Mouse (Mus musculus) gonadal fat pad, adult 2 months (tissue): ENCODE results near the gene Spry2. TPM values are rescaled to one million over a fixed set of nuclear protein-coding genes. Genes with fewer than 3 reads are reported as not detected.

Source experiments
- DNase-seq: peaks from one replicate; pipeline ENCODE4 v3.0.0-alpha.2; 2012; ENCODE audit warnings: low read depth
- polyA plus RNA-seq: library from polyadenylated mRNA; depleted of rRNA; stranded (reverse); fragments of >200 nt; gene quantifications from 2 replicates; pipeline ENCODE4 v1.2.3, GENCODE M21; 2012; rRNA removed

The Spry2 gene
- polyA plus RNA-seq, 1 experiment: 17.9 TPM

DNA sequence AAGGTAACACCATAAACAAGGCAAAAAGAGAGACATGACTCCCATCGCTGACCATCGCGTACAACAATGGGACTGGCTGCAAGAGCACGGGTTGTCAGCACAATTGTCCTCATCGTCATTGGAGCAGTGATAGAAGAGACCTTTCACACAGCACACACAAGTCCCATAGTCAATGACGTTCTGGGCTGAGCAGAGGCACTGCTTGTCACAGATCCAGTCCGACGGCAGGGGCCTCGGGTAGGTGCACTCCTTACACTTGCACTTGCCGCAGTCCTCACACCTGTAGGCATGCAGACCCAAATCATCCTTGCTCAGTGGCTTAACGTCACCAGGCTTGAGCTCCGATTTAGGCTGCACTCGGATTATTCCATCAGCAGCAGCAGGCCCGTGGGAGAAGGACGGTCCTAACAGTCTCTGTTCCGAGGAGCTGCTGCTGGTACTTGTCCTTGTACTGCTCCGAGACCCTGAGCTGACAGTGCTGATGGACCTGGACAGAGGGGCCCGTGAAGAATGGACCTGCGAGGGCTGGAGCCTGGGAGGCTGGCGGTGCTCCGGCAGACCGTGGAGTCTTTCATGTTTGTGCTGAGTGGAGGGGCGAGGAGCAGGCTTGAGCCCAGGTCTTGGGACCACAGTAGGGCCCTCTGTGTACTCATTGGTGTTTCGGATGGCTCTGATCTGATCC is 3.5 kb downstream of the Spry2 start:
- no peak for DNase-seq

DNA sequence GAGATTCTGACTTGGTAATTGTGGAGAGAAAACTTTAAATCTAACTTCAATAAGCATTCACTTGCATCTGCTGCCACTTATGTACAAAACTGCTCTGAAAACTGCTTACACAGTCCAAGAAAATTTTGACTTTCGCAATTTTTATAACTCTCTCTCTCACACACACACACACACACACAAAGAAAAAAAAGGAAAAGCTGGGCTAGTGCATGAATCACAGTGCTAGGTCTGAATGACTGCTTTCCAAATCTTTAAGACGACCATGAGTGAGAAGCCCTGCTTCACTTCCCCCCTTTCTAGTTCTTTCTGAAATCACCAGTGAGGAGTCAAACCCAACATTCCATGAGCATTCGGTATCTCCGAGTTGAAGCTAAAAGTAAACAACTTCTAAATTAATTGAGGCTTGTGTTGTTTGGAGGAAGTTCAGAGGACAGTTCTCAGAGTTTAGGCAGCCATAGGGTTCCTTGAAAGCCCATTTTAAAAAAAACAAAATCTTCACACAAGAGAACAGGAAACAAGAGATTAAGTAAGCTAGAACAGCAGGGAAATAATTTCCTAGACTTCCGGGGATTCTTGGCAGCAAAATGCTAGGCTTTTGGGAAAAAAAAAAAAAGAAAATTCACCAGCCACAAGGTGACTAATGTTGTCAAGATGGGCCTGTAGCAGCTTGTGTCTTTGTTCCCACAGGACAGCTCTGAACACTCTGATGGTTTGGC is 5.9 kb downstream of the Spry2 start:
- no peak for DNase-seq

DNA sequence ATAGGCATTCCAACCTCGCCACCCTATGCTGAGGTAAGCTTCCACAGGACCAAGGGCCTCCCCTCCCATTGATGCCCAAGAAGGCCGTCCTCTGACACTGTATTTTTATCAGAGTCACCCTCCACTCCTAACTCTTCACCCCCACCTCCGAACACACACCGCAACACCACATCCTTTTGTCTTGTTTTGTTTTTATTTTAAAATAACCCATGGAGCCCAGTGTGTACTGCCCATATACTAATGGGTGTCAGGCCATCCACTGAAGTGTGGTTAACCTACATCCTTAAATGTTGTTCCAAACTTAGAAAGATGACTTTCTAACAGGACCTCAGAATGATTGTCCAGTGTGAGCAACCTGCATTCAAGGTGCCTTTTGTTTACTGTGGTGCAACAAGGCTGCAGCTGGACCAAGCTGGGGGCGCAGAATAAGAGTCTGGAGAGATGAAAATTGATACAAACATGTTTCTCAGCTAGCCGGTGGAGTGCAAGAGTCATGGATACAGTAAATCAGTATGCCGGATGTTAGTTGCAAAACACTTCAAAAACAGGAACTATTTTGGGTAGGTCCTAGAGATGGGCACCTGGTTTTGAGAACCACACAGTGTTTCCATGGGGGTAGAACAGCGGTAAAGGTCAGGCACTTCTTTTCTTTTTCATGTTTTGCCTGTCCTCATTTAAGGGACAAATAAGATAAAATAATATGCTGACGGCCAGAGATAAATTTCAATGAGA is 9.8 kb downstream of the Spry2 start:
- DNase-seq: no peak

DNA sequence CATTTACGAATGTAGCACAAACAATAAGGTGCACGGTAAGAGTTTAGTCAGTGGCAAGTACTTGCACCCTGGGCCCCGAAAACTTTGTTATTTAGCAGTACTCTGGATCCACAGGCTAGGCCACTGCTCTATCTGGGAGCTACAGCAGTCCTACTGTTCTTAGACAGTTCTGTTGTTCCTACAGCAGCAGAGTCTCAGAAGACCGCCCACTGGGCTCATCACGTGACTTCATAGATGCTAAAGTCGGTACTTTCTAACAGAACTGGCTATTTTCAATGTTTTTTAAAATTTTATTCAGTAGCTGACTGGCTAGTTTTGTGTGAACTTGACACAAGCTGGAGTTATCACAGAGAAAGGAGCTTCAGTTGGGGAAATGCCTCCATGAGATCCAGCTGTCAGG is 11.4 kb downstream of the Spry2 start:
- DNase-seq: no peak

DNA sequence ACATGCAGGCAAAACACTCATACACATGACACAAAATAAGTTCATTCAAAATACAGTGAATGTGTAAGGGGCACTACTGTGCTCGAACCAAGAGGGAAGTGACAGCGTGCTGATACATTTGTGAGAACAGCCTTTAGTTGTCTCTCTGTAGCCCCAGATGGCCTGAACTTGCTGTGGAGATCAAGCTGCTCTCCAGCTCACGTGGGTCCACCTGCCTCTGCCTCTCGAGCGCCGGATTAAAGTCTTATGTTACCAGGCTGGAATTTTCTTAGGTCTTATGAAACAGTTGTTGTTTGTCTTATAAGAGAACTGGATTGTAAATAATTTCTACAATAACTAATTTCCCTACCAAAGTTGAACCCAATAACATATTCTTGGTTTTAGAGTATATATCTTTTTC is 13.4 kb downstream of the Spry2 start:
- no peak for DNase-seq

DNA sequence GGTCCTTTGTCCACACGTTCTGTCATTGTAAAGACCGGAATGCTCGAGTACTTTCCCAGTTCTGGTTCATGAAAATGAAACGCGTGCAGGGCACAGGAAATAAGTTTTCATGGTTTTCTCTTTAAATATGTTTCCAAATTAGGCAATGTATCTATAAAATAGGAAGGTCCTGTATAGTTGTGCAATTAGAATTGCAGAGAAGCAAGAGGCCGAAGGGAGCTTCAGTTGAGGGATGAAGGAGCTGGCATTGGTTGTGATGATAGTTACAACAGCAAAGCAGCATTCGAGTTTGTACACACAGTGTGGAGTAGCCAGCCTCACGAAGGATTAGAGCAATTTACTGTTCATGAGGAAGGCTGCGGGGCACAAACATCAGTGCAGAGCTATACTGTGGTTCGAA is 18.3 kb downstream of the Spry2 start:
- no peak for DNase-seq

DNA sequence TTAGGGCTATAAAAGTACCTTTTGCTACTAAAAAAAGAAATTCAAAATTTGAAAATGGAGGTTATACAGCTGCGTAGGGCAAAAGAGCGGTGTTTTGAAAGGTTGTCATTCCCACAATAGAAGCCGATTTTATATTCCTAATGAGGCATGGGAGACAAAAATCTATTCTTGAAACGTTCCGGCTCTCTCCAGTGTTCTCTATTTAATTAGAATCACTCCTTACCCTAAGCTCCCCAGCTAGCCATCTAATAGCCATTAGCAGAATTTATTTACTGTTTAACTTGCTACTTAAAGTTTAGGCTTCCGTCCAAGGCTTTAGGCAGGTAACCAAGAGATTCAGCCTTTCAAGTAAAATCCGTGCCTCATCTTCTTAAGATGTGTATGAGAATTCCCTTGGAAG is 20.2 kb downstream of the Spry2 start:
- DNase-seq: no peak

DNA sequence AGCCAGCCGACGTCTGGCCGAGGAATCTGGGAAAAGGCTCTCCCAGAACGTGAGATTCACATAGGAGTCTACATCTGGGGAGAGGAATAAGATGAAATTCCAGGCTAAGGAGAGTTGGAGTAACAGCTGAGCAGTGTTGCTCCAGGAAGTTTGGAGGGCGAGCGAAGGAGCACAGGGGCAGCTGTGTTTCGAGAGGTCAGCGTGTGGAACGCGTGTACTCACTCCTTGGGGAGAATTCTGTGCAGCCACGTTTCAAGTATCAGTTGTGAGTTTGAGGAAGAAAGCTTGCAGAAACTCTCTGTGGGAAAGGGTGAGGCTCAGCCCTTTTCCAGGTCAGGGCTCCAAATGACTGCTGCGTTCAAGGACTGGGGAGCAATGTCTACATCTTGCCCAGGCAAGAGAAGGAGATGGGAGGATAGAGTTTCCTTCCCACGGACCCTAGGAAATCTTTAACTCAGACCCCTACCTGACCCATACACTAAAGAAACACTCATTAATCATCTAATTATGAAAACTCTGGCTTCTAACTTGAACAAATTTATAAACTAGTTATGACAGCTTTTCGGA is 26.2 kb downstream of the Spry2 start:
- DNase-seq: no peak

DNA sequence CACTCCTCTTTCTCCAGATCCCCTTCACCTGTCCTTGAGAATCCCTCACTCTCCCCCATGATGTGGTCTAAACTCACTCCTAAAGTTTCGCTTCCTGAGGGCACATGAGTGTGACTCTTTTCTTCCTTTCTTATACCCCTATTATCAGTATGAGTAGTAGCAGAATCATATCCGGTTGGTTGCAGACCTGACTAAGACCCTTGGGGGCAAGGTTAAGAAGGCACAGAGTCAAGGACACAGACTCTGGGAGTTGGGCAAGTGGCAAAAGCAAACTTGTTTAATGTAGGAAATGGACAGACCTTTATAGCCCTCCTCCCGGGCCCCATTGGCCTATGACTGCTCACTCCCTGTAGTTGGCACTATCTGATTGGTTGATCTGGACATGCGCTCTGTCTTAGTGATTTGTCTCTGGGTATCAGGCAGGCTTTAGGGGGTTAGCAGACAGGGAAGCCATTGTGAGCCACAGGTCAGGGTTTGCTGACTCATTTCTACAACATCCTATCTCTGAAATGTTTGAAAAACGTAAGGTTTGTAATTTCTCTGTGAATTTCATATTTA is 31.2 kb downstream of the Spry2 start:
- no peak for DNase-seq

DNA sequence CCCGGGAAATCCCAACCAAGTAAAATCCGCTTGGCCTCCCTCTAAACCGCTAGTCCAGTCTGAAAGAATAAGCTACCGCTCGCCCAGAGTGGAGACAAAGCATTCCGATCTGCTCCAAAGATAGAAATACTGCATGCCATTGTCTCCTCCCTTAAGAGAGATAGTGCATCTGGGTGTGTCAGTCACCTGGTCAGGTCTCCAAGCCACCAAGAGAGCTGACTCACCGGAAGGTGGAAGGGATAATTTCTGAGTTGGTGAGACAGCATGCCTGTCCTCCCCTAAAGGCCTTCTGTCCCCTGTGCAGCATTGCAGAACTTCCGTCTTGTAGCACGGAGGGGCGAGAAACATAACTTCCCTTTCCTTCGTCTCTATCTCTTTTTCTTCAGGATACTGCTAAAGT is 34.4 kb downstream of the Spry2 start:
- no peak for DNase-seq

DNA sequence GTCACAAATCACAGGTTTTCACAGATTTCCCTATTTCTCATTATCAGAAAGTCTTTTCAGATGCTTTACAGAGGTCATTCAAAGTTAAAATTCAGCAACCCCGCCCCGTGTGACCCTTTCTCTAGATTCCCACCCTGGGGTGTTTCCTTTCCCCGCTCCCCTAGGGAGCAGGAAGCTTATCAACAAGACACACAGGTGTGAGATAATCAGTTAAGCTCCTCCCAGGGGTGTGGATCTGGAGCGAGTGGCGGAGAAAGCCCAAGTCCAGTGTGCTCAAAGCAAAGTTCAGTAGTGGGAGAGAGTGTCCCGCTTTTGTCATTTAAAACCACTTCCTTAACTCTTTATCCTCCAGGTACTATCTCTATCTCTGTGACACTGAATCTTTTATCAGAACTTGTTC is 35.7 kb downstream of the Spry2 start:
- no peak for DNase-seq

DNA sequence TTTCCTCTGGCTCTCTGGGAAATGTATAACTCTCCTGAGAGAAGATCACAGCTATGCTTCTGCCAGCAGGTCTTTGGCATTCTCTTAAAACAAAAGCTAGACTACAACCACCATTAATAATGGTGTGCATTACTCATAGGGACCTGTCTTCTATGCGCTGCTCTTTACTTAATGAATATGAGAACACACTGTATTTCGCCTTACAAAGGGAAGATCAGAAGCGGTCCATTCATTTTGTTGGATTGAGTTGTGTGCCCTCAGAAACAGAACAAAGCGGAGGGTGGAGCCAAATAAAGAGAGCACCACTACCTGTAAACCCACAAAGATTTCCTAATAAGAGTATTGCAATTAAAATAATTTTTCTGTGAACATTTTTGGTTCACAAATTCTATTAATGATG is 36.3 kb downstream of the Spry2 start:
- no peak for DNase-seq

DNA sequence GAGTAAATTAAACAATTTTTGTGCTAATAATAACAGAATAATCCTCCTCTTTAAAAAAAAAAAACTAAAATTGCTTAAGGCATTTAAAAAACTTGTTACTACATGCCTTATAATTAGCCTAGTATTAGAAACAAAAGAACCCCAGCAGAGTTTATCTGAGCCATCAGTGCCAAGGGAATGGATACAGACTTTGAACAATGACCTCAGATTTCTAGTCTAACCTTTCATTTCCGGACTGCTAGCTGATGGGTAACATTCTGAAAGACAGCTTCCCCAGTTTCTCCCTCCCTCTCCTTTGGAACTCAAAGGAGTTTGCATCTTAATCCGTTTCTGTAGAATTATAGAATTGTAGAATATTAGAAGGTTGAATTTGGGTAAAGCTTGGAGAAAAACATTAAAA is 36.7 kb downstream of the Spry2 start:
- no peak for DNase-seq

DNA sequence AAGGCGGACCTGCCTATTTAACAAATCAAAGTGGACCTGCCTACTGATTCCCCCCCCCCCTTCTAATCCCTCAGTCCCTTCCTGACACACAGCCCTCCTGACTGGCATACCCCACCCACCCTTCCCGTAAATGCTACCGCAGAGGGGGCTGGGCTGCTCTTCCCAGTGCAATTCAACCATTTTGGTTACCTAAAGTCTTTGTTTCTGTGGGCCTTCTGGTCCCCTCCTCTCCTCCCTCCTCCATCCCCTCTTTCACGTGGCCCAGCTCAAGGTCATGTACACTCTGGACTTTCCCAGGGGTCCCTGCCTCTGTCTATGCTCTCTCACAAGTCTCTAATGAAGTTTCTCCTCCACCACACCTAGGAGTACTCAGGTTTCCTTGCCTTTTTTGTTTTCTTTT is 37.3 kb downstream of the Spry2 start:
- no peak for DNase-seq

DNA sequence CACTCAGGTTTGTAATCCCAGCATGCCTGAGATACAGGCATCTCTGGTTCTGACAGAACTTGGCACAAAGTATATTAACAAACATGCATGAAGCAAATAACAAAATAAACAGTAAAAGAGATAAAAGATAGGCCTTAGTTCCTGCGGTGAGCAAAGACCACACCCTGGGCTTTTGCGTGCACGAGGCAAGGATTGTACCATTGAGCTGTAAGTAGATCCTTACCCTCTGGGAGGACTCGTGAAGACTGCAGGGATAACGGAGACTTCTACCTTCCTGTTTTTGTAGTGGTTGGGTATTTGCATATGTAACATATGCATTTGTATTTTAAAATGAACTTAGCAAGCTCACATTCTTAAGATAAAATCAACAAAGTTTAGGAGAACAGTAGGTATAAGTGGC is 37.7 kb downstream of the Spry2 start:
- DNase-seq: no peak

DNA sequence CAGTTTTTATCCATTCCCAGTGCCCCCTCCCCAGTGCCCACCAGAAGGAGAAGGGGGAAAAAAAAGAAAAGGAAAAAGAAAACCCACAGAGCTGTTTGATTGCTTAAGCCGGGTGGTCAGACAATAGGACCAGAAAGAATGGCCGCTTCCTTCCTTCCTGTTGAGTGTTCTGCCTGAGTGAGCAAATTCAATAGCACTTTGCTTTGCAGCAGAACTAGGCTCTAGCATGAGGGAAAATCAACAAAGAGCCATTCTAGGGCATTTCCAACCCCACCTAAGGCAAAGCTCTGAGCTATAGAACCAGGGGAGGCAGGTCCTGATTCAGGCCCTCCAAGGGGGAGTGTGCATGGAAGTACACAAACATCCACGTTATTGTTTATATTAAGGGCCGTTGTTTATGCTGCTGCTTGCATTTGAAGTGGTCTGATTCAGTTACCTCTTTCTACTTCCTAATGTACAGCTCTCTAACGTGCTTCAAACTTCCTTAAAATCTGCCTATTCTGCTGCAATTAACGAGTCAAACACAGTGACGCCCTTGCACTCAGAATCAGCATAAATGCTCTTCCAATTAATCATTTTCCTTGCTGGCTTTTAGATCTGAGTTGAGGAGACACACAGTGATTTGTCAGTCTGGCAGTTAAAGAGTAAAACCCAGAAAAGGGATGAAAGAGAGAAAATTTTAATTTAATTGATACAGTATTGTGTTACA is 45.1 kb downstream of the Spry2 start:
- DNase-seq: no peak

Other genes starting within 250 kb of the Spry2 start
- 0.16 TPM in 1 of 2 replicates, not detected in the other for gene Trim52, start 209.4 kb upstream of the Spry2 start, polyA plus RNA-seq